Mouse (Mus musculus) kidney, embryonic 16.5 days (tissue): Measurements from ENCODE around the gene Ecd. TPM values are rescaled to one million over a fixed set of nuclear protein-coding genes. Genes with fewer than 3 reads are reported as not detected.

ENCODE experiments used
- ATAC-seq: fragments of 200-750 bp; cut with Nextera tagmentation; 2 replicates; pipeline ENCODE4 v1.8.0; 2017; ENCODE audit warnings: moderate TSS enrichment; ENCODE audit not compliant: low FRiP score, low TSS enrichment
- H3K27ac ChIP-seq: fragments of 300-500 bp; sonication (generic); 2 replicates; pipeline ENCODE4 v1.5.1; 2014; ENCODE audit warnings: low read length
- H3K27me3 ChIP-seq: fragments of 300-500 bp; sonication (generic); 2 replicates; pipeline ENCODE4 v1.6.1; 2014; ENCODE audit warnings: low read length, control low read depth, mixed read lengths; ENCODE audit not compliant: insufficient read depth
- H3K36me3 ChIP-seq: fragments of 300-500 bp; sonication (generic); 2 replicates; pipeline ENCODE4 v1.6.1; 2014; ENCODE audit warnings: low read length, control low read depth, mixed read lengths; ENCODE audit not compliant: insufficient read depth
- H3K4me1 ChIP-seq: fragments of 300-500 bp; sonication (generic); 2 replicates; pipeline ENCODE4 v1.6.1; 2014; ENCODE audit warnings: low read length, control low read depth, mixed read lengths; ENCODE audit not compliant: insufficient read depth
- H3K4me2 ChIP-seq: fragments of 300-500 bp; sonication (generic); replicated peaks from 2 replicates; pipeline ENCODE4 v1.6.1; 2014; ENCODE audit warnings: low read depth, low read length
- H3K4me3 ChIP-seq: fragments of 300-500 bp; sonication (generic); 2 replicates; pipeline ENCODE4 v1.5.1; 2014; ENCODE audit warnings: mild to moderate bottlenecking, low read length
- H3K9ac ChIP-seq: fragments of 300-500 bp; sonication (generic); replicated peaks from 2 replicates; pipeline ENCODE4 v1.6.1; 2014; ENCODE audit warnings: low read length
- H3K9me3 ChIP-seq: fragments of 300-500 bp; sonication (generic); 2 replicates; pipeline ENCODE4 v1.6.1; 2016; ENCODE audit warnings: low read length, control low read depth
- WGBS: fragments of 180-500 bp; shearing (Covaris S2); extraction: QIAGEN DNeasy Blood & Tissue Kit; methylation state at CpG from one replicate; pipeline ENCODE4 v1.1.7; 2014; 5-methylcytosine and 5-hydroxymethylcytosine counted together
- polyA plus RNA-seq: library from polyadenylated mRNA; unstranded; fragments of >200 nt; fragmentation: Nextera tagmentation; extraction: Ambion mirVana; gene quantifications from 2 replicates; pipeline ENCODE4 v1.2.1, GENCODE M21; 2015

The Ecd gene
- polyA plus RNA-seq, 1 experiment from 2014 or later, result 61.9 TPM

DNA sequence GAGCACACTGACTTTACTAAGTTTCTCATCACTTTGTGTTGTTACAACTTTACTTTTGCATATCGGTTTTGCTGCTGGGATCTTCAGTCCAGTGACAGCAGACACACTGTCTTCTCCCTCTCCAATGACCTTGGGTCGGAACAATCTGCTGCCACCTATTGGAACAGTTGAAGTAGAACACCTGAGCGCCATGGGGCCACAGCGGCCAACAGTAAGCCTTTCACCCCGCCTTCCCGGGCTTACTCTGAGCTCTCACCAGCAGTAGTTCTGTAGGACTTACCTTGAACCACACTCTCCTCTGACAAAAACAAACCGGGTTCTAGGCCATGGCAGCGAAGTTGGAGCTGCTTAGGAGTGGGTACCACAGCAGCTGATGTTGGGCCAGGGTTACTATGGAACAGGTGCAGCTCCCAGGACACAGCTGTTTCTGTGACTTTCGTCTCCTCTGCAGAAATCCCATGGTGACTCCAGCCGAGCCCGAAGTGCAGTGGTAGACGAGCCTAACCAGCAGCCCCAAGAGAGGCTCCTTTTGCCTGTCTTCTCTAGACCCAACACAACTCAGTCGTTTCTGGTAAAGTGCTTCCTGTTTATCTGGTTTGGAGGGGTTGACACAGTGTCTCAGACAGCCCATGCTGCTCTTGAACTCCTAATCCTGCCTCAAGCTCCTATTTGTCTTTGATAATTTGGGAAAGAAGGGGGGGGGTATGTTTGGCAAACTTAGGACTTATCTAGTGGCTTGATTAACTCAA lies 30.6 kb upstream of the Ecd start:
- no peak overlapping the region for H3K27ac ChIP-seq
- no peaks in the 10 kb centered on the region for H3K27me3 ChIP-seq
- no peaks in the 10 kb centered on the region for H3K9me3 ChIP-seq
- peaks cover 35% of the 10 kb centered on the region for H3K36me3 ChIP-seq
- H3K9ac ChIP-seq, result no peak overlapping the region
- WGBS, result 44% methylated on average over 13 of the region's 13 CpGs
- H3K4me1 ChIP-seq, result no peaks in the 10 kb centered on the region
- ATAC-seq, result peak; percentile 71; the same call in 1 of the 2 replicates
- no peak overlapping the region for H3K4me2 ChIP-seq
- H3K4me3 ChIP-seq, result no peak overlapping the region

DNA sequence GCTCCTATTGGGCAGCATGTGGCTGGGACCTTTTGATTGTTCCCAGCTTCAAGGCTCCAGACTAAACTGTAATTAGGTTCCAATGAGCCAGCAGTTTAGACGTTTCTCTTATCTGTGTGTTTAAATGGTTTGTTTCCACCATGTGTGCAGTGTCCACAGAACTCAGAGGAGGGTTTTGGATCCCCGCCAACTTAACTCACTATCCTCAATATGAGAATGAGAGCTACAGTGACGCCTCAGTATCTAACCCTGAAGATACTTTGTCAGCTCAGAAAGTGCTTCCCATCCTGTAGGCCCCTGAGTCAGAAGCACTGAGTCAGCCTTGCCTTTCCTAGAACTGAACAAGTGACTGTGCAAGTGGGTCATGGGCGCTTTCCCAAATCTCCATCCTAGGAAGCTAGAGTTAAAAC lies 29.2 kb upstream of the Ecd start:
- Histone ChIP-seq H3K9ac (no peak overlapping the region), H3K36me3 (peaks cover 38% of the 10 kb centered on the region), H3K27ac (no peak overlapping the region), H3K4me2 (no peak overlapping the region), H3K9me3 (no peaks in the 10 kb centered on the region), H3K4me3 (no peak overlapping the region), H3K4me1 (no peaks in the 10 kb centered on the region), H3K27me3 (no peaks in the 10 kb centered on the region)
- ATAC-seq, result no peak
- 73% methylated on average over 4 of the region's 4 CpGs for WGBS

DNA sequence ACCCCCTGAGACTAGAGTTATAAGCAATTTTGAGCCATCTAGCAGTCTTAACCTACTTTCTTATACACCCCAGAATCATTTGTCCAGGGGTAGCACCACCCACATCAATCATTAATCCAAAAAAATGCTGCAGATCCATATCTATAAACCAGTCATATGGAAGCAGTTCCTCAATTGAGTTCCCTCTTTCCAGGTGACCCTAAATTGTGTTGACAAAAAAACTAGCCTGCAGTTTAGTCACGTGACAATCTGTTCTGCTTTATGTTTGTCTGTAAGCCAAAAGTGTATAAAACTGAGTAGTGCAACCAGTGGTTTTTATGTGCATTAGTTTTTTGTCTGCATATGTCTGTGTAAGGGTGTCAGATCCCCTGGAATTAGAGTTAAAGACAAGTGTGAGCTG lies 23.9 kb upstream of the Ecd start:
- Histone ChIP-seq H3K4me1 (no peaks in the 10 kb centered on the region), H3K27ac (peak overlapping the region; percentile 23; the same call in 1 of the 2 replicates), H3K4me3 (no peak overlapping the region), H3K9me3 (no peaks in the 10 kb centered on the region), H3K9ac (no peak overlapping the region), H3K27me3 (no peaks in the 10 kb centered on the region), H3K36me3 (peaks cover 36% of the 10 kb centered on the region), H3K4me2 (no peak overlapping the region)
- ATAC-seq, result no peak
- WGBS, result 90% methylated on average over 1 of the region's 1 CpGs

DNA sequence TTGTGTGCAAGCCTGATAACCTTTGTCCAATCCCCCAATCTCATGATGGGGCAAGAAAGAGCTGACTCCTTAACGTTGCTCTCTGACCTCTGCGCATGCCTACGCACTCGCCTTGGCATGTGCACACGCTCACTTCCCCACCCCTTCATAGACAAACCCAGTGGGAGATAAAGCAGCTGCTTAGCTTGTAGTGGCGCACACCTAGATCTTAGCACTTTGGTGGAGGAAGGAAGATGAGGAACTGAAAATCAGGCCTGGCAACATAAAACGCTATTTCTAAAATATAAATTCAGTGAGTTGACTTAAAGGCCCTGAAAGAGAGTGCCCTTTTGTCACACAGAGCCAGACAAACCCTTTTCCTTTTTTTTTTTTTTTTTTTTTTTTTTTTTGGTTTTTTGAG lies 22.9 kb upstream of the Ecd start:
- no peak overlapping the region for H3K9ac ChIP-seq
- H3K27ac ChIP-seq, result no peak overlapping the region
- no peak overlapping the region for H3K4me3 ChIP-seq
- no peaks in the 10 kb centered on the region for H3K4me1 ChIP-seq
- H3K4me2 ChIP-seq, result no peak overlapping the region
- no peak for ATAC-seq
- no peaks in the 10 kb centered on the region for H3K27me3 ChIP-seq
- WGBS, result 85% methylated on average over 7 of the region's 7 CpGs
- H3K36me3 ChIP-seq, result peaks cover 34% of the 10 kb centered on the region
- H3K9me3 ChIP-seq, result no peaks in the 10 kb centered on the region

DNA sequence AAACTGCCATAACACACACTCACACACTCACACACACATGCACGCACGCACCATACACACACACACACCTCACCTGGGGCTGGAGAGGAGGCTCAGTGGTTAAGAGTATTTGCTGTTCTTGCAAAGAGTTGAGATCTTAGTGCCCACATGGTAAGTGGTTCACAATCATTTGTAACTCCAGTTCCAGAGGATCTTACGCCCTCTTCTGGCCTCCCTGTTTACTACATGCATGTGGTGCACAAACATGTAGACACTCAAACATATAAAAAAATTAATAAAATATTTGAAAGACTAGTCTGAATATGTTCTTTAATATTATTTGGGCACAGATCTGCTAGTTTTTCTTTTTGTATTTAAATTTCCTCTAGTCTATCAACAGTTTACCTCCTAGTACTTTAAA lies 20.4 kb upstream of the Ecd start:
- WGBS, result 93% methylated on average over 3 of the region's 3 CpGs
- no peak overlapping the region for H3K9ac ChIP-seq
- H3K4me3 ChIP-seq, result no peak overlapping the region
- no peak overlapping the region for H3K27ac ChIP-seq
- H3K36me3 ChIP-seq, result peaks cover 31% of the 10 kb centered on the region
- no peaks in the 10 kb centered on the region for H3K9me3 ChIP-seq
- H3K4me2 ChIP-seq, result no peak overlapping the region
- no peaks in the 10 kb centered on the region for H3K4me1 ChIP-seq
- no peak for ATAC-seq
- no peaks in the 10 kb centered on the region for H3K27me3 ChIP-seq

DNA sequence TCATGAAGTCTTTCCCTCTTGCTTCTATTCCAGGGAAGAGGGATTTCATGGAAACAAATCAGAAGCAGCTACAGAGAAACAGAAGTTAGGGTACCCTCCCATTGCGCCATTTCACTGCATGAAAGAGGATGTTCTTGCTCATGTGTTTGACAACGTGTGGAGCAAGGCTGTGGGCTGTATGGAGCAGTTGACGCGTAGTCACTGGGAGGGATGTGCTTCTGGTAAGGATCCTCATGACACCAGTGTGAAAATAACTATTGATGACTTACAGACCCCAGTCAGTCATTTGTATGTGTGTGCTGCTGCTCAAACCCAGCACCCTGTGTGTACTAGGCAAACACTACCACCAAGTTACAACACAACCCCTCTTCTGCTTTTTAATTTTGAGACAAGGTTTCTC lies 15.3 kb upstream of the Ecd start:
- H3K9ac ChIP-seq, result no peak overlapping the region
- WGBS, result 93% methylated on average over 4 of the region's 4 CpGs
- no peak for ATAC-seq
- peaks cover 50% of the 10 kb centered on the region for H3K36me3 ChIP-seq
- no peak overlapping the region for H3K4me3 ChIP-seq
- H3K27ac ChIP-seq, result no peak overlapping the region
- H3K27me3 ChIP-seq, result no peaks in the 10 kb centered on the region
- H3K4me1 ChIP-seq, result no peaks in the 10 kb centered on the region
- H3K9me3 ChIP-seq, result no peaks in the 10 kb centered on the region
- H3K4me2 ChIP-seq, result no peak overlapping the region

DNA sequence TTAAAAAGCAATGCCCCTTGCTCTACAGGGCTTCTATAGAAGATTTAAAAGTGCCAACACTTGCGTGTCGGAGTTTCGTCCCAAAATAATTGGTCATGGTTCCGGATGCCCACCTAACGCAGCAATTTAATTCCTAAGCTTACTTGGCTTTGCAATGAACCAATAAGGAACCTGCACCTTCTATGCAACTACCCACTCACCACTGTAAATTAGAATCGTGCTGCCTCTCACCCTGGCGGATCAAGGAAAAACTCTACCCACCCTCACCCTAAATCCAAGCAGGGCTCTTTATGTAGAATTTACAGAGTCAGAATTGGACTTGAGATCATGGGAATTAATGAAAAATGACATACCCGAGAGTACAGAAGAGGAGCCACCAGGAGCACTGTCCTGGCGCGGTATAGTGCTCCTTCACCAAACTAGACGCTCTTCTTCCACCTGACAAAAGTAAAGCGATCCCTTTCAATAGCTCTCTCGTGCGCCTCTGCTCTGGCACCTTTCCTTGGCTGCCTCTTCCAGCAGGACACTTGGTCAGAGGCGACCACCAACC lies 405 bp downstream of the Ecd start:
- WGBS, result 2% methylated on average over 15 of the region's 15 CpGs
- peak; percentile 33; the same call in 1 of the 2 replicates for ATAC-seq
- peak overlapping the region; percentile 98 for H3K9ac ChIP-seq

DNA sequence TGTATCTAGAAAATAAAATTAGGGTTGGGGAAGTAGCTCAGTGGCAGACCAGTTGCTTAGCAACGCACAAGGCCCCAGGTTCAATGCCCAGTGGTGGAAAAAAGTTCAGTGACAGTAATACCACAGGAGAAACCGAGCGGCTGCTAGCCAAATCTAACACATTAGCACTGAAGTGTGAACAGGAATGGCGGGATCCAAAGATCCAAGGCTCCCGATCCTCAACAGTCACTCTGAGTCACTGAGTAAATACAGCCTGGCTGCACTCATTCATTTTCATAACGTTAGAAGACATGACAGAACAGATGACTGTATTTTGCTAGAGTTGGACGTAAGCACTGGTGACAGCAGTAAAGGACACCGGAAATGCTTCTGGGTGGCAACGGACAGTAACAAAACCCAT lies 2.0 kb downstream of the Ecd start:
- no peak overlapping the region for H3K4me2 ChIP-seq
- H3K4me1 ChIP-seq, result peaks cover 18% of the 10 kb centered on the region
- no peak overlapping the region for H3K9ac ChIP-seq
- H3K9me3 ChIP-seq, result no peaks in the 10 kb centered on the region
- no peak overlapping the region for H3K27ac ChIP-seq
- H3K36me3 ChIP-seq, result peaks cover 24% of the 10 kb centered on the region
- no peaks in the 10 kb centered on the region for H3K27me3 ChIP-seq
- ATAC-seq, result no peak
- WGBS, result 81% methylated on average over 9 of the region's 9 CpGs
- H3K4me3 ChIP-seq, result no peak overlapping the region

More for the DNA sequence above, 405 bp downstream of the Ecd start:
- H3K4me1 ChIP-seq, result peaks cover 18% of the 10 kb centered on the region
- no peaks in the 10 kb centered on the region for H3K9me3 ChIP-seq
- H3K36me3 ChIP-seq, result peaks cover 13% of the 10 kb centered on the region
- peak overlapping the region; percentile 72 for H3K4me2 ChIP-seq
- H3K27me3 ChIP-seq, result no peaks in the 10 kb centered on the region
- H3K4me3 ChIP-seq, result peak overlapping the region; percentile 72
- H3K27ac ChIP-seq, result peak overlapping the region; percentile 93

DNA sequence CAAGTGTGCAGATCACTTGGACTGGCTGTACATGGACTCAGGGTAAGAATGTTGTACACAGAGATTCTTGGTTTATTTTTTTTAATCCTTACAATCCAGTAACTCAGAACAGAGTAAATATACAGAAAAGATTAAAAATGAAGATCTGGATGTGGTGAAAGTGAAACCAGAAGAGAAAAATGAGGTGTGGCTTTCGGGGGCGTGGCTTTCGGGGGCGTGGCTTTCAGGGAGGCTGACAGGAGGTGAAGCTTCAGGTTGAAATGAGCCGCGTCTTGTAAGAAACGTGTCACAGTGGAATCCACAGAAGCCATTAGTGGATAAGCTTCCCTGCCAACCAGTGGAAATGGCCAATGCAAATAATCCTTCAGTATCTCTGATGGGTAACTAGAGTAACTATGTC lies 7.1 kb downstream of the Ecd start:
- H3K9me3 ChIP-seq, result no peaks in the 10 kb centered on the region
- H3K9ac ChIP-seq, result no peak overlapping the region
- peaks cover 39% of the 10 kb centered on the region for H3K36me3 ChIP-seq
- ATAC-seq, result no peak
- H3K27me3 ChIP-seq, result no peaks in the 10 kb centered on the region
- no peak overlapping the region for H3K4me3 ChIP-seq
- 82% methylated on average over 7 of the region's 7 CpGs for WGBS
- H3K4me1 ChIP-seq, result no peaks in the 10 kb centered on the region
- no peak overlapping the region for H3K4me2 ChIP-seq
- no peak overlapping the region for H3K27ac ChIP-seq

DNA sequence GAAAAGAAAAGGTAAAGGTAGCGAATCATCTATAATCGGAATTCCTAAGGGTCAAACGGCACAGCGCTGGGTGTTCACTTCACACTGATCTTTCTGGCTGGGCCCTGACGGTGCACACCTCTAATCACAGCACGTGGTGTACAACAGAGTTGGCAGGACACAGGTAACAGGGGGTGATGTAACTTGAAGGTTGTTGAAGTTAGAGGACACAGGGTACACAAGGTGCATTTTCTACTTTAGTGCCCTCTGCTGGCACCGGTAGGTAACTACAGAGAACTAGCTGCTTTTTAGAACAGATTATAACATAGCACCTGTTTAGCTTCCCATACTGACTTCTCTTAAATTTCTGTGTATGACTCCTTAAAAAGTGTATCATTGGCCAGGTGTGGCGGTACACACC lies 7.8 kb downstream of the Ecd start:
- Histone ChIP-seq H3K4me2 (no peak overlapping the region), H3K36me3 (peaks cover 43% of the 10 kb centered on the region), H3K27ac (no peak overlapping the region), H3K9me3 (no peaks in the 10 kb centered on the region), H3K4me3 (no peak overlapping the region), H3K4me1 (no peaks in the 10 kb centered on the region), H3K27me3 (no peaks in the 10 kb centered on the region), H3K9ac (no peak overlapping the region)
- WGBS, result 89% methylated on average over 8 of the region's 8 CpGs
- ATAC-seq, result no peak
